Mouse (Mus musculus): Measurements from ENCODE around the gene Grk5.

The Grk5 gene

GRCm38 (mm10) chr19:60973508-60973907, 84.0 kb downstream of the Grk5 start:
- DNase-seq (ENCODE audit: low spot score in 2 of 2): no peak

- no peak for DNase-seq (ENCODE audit: low spot score in 2 of 2)
Observed at GRCm38 (mm10) chr19:60979581-60979980, 90.0 kb downstream of the Grk5 start.

- DNase-seq (ENCODE audit: low spot score in 2 of 2): no peak
Observed at GRCm38 (mm10) chr19:60981391-60981790, 91.8 kb downstream of the Grk5 start.

- no peak for DNase-seq (ENCODE audit: low spot score in 2 of 2)
Observed at GRCm38 (mm10) chr19:60981894-60982293, 92.3 kb downstream of the Grk5 start.

- no peak for DNase-seq (ENCODE audit: low spot score in 2 of 2)
Observed at GRCm38 (mm10) chr19:60989766-60990165, 100.2 kb downstream of the Grk5 start.

- no peak for DNase-seq (ENCODE audit: low spot score in 2 of 2)
Observed at GRCm38 (mm10) chr19:60994214-60994613, 104.7 kb downstream of the Grk5 start.

DNA sequence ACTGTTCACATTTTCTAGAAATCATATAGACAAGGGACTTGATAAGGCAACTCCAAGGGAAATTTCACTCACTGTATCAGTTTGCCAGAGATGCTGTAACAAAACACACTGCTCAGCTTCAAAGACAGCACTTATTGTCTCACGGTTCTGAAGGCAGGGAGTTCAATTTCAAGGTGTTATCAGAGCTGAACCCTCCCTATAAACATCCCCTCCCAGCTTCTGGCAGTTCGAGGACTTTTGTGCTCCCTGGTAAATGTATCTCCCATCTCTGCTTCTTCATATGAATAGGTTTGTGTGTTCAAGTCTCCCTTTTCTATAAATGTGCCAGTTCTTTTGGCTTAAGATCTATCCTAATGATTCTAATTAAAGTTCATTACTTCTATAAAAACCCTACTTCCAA, 105.3 kb downstream of the Grk5 start:
- DNase-seq (ENCODE audit: low spot score in 2 of 2): no peak

- DNase-seq (ENCODE audit: low spot score in 2 of 2): no peak
Observed at GRCm38 (mm10) chr19:60997784-60998183, 108.2 kb downstream of the Grk5 start.

- DNase-seq (ENCODE audit: low spot score in 2 of 2): no peak
Observed at GRCm38 (mm10) chr19:60999652-61000051, 110.1 kb downstream of the Grk5 start.

GRCm38 (mm10) chr19:61000958-61001357, 111.4 kb downstream of the Grk5 start:
- DNase-seq (ENCODE audit: low spot score in 2 of 2): no peak

GRCm38 (mm10) chr19:61009266-61009665, 119.7 kb downstream of the Grk5 start:
- no peak for DNase-seq (ENCODE audit: low spot score in 2 of 2)

GRCm38 (mm10) chr19:61017477-61018266, 128.1 kb downstream of the Grk5 start:
- no peak for DNase-seq (ENCODE audit: low spot score in 2 of 2)

DNA sequence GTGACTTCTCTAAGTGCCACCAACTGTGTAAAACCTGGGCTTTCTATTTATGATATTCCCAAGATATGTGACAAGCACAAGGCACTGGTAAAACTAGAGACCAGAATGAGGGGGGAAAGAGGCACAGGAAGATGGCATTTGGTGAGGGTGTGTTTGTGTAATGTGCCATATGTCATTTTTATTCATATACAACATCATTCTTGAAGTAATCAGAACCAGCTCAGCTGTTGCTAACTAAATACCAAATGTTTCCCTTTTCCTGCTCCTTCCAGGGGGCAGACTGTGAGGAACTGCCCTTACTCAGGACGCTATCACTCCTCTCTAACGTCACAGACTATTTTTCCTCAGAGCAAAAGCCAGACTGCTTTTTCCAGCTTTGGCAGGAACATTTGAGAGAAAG, 132.0 kb downstream of the Grk5 start:
- DNase-seq (ENCODE audit: low spot score in 2 of 2): peak in 1 of 2 experiments; percentile 9

- no peak for DNase-seq (ENCODE audit: low spot score in 2 of 2)
Observed at GRCm38 (mm10) chr19:61021939-61022566, 132.5 kb downstream of the Grk5 start.

DNA sequence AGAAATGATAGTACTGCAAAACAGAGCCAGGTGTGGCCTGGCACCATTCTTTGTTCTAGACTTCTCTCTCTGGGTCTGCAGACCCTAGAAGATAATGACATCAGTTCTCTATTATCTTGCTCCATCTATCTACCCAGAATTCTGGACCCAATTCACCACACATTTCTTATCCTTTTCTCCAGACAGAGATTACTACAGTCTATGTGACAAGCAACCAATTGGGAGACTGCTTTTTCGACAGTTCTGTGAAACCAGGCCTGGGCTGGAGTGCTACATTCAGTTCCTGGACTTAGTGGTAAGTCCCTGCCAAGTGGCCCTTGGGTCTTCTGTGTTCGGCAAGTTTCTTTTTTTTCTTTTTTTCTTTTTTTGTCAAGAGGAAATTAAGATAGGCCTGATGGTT, 142.0 kb downstream of the Grk5 start:
- no peak for DNase-seq (ENCODE audit: low spot score in 2 of 2)

DNA sequence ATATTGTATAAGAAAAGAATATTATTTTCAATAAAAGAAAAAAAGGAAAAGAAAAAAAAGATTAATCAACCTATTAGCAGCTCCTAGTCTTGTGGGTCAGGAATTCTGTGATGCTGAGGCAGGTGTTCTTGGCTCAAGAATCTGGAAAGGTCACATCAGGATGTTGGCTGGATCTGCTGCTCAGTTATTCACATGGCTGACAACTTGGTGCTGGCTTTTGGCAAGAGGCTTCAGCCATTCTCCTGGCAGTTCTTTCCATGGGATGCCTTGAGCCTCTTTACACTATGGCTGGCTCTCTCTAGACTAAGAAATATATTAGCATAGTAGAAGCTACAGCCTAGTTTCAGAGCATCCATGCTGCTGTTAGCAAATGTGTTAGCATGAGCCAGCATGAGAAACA, 149.6 kb downstream of the Grk5 start:
- no peak for DNase-seq (ENCODE audit: low spot score in 2 of 2)

DNA sequence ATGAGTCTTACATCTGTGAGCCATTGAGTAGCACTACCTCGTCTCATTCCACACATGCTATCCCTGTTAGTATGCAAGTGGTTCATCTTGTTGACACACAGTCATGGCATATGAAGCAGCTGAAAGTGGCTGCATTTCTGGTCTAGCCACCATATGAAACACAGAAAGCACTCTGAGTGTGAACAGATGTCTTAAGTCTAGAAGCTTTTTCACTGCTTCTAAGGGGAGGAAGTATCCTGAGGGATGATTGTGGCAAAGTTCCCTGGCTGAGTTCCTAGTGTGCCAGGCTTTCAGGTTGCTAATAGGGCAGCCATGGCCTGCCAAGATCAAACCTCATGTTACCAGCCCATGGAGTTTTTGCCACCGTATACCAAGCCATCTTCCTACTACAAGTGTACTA, 159.1 kb downstream of the Grk5 start:
- DNase-seq (ENCODE audit: low spot score in 2 of 2): no peak

- no peak for DNase-seq (ENCODE audit: low spot score in 2 of 2)
Observed at GRCm38 (mm10) chr19:61049413-61049812, 159.9 kb downstream of the Grk5 start.

GRCm38 (mm10) chr19:61051151-61051550, 161.6 kb downstream of the Grk5 start:
- no peak for DNase-seq (ENCODE audit: low spot score in 2 of 2)

GRCm38 (mm10) chr19:61052008-61052407, 162.5 kb downstream of the Grk5 start:
- no peak for DNase-seq (ENCODE audit: low spot score in 2 of 2)

- no peak for DNase-seq (ENCODE audit: low spot score in 2 of 2)
Observed at GRCm38 (mm10) chr19:61052786-61053185, 163.2 kb downstream of the Grk5 start.

DNA sequence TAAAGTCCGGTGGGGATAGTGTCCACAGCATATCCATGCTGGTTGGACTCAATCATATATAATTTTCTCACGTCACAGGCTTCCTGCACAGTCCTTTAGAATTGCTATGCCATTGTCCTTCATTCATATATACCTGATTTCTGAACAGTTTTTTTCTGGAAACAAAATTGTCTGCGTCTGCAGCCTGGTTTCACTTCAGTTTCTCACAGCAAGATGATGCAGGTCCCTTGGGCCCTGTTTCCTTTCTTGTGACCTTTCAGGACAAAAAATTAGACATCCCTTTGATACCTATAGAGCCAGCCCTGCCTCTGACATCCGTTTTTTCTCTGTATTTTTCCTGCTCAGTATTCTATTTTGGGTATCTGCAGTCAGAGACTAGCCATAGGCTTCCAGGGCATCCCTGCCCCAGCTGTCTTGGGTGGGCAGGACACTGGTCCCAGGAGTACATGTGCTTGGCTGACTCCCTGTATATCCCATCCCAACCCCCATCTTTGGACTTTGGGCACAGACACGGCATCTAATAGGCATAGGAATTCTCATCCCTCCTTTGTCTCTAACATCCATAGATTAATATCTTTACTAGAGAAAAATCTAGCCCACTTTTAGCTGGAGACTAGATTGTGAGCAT, 167.3 kb downstream of the Grk5 start:
- no peak for DNase-seq (ENCODE audit: low spot score in 2 of 2)

GRCm38 (mm10) chr19:61057581-61057980, 168.0 kb downstream of the Grk5 start:
- no peak for DNase-seq (ENCODE audit: low spot score in 2 of 2)
